Mouse (Mus musculus) forebrain, postnatal 0 days (tissue): ENCODE data around the gene Safb2. TPM values are rescaled to one million over a fixed set of nuclear protein-coding genes. Genes with fewer than 3 reads are reported as not detected.

Source experiments
- ATAC-seq: fragments of 200-750 bp; cut with Nextera tagmentation; 2 replicates; pipeline ENCODE4 v1.8.0; 2017; ENCODE audit warnings: mild to moderate bottlenecking, moderate library complexity
- DNase-seq: peaks from one replicate; pipeline ENCODE4 v3.0.0-alpha.2; 2015
- H3K27ac ChIP-seq: fragments of 300-500 bp; sonication (generic); 2 replicates; pipeline ENCODE4 v1.5.1; 2014; ENCODE audit warnings: low read depth, mild to moderate bottlenecking, antibody characterized with exemption, low read length, moderate library complexity, mixed read lengths
- H3K27me3 ChIP-seq: fragments of 300-500 bp; sonication (generic); 2 replicates; pipeline ENCODE4 v1.6.1; 2014; ENCODE audit warnings: mild to moderate bottlenecking, low read length, mixed read lengths; ENCODE audit not compliant: insufficient read depth
- H3K36me3 ChIP-seq: fragments of 300-500 bp; sonication (generic); 2 replicates; pipeline ENCODE4 v1.6.1; 2014; ENCODE audit warnings: mild to moderate bottlenecking, moderate library complexity; ENCODE audit not compliant: insufficient read depth
- H3K4me1 ChIP-seq: fragments of 300-500 bp; sonication (generic); 2 replicates; pipeline ENCODE4 v1.6.1; 2014; ENCODE audit warnings: antibody characterized with exemption; ENCODE audit not compliant: insufficient read depth
- H3K4me2 ChIP-seq: fragments of 300-500 bp; sonication (generic); 2 replicates; pipeline ENCODE4 v1.6.1; 2014; ENCODE audit warnings: low read depth, mild to moderate bottlenecking, moderate library complexity
- H3K4me3 ChIP-seq: fragments of 300-500 bp; sonication (generic); 2 replicates; pipeline ENCODE4 v1.5.1; 2014; ENCODE audit warnings: low read depth, low read length, mixed read lengths
- H3K9ac ChIP-seq: fragments of 300-500 bp; sonication (generic); 2 replicates; pipeline ENCODE4 v1.6.1; 2014; ENCODE audit warnings: mild to moderate bottlenecking
- H3K9me3 ChIP-seq: fragments of 300-500 bp; sonication (generic); 2 replicates; pipeline ENCODE4 v1.6.1; 2016; ENCODE audit warnings: low read length
- CTCF ChIP-seq: sonication (generic); IDR thresholded peaks from 2 replicates; pipeline ENCODE4 v1.5.1; 2016; ENCODE audit warnings: antibody characterized with exemption, control low read depth, low read depth
- WGBS: fragments of 180-500 bp; shearing (Covaris S2); extraction: QIAGEN DNeasy Blood & Tissue Kit; methylation state at CpG from one replicate; pipeline ENCODE4 v1.1.7; 2014; 5-methylcytosine and 5-hydroxymethylcytosine counted together
- polyA plus RNA-seq: library from polyadenylated mRNA; unstranded; fragments of >200 nt; fragmentation: Nextera tagmentation; extraction: Ambion mirVana; gene quantifications from 2 replicates; pipeline ENCODE4 v1.2.1, GENCODE M21; 2015
- total RNA-seq: library from RNA; depleted of rRNA; stranded (reverse); fragments of >200 nt; gene quantifications from 2 replicates; pipeline ENCODE4 v1.2.3, GENCODE M21; 2014; rRNA removed

The Safb2 gene
- total and polyA plus RNA-seq, 2 experiments from 2014 or later: 35.1 to 36.7 TPM

DNA sequence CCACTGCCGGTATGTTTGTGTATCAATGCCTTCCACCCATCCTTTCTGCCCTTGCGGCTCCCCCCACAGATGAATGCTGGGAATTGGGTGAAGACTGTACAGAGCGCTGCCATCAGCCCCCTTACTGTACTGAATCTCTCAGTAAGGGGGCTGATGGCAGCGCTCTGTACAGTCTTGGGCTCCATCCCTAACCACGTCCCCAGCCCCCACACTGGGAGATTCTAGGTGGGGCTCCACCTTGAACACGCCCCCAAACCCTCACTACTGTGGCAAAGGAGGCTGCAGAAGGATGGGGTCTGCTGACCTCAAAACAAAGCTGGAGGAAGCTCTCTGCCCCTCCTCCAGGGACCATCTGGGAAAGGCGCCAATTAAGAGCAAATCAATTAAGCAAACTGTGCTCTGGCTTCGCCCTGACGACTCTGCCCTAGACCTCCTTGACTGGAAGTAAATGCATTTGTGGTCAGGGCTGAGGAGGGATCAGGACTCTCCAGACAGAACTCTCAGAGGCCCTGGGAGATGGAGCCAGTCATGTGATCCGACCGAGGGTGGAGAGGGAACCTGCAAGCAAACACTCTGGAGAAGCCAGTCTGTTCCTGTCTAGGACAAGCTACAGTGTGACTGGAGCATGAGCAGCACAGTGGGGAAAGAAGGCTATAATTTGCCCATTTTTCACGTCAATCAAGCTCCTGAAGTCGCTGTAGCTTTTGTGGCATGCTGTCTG lies 68.5 kb downstream of the Safb2 start:
- peak; percentile 93 for ATAC-seq
- H3K27me3 ChIP-seq: no peaks in the 10 kb centered on the region; the same call in 1 of the 2 replicates
- DNase-seq: peak; percentile 69
- H3K27ac ChIP-seq: peak overlapping the region; percentile 85
- WGBS: 7% methylated on average over 13 of the region's 13 CpGs
- H3K4me3 ChIP-seq: no peak overlapping the region
- no peaks in the 10 kb centered on the region for H3K36me3 ChIP-seq
- TF ChIP-seq CTCF: no peak
- peak overlapping the region; percentile 10 for H3K4me2 ChIP-seq
- H3K9me3 ChIP-seq: no peaks in the 10 kb centered on the region
- peaks cover 10% of the 10 kb centered on the region for H3K4me1 ChIP-seq
- H3K9ac ChIP-seq: peak overlapping the region; percentile 25; the same call in 1 of the 2 replicates

DNA sequence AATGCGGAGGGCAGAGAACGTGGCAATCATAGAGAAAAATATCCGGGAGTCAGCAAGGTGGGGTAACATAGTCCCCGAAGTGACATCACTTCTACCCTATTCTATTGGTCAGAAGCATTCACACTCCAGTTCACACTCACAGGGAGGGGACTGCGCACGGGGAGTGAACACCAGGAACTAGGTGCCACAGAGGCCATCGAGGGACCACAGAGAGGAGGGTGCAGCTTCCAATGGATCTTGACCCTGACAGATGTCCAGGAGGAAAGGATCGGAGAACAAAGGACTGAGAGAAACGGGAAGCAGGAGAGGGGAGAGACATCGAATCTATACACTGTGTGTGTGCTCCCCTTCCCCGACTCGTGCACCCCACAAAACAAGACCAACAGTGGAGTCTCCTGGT lies 69.5 kb downstream of the Safb2 start:
- Histone ChIP-seq H3K4me3 (no peak overlapping the region), H3K27ac (peak overlapping the region; percentile 85; the same call in 1 of the 2 replicates), H3K9ac (no peak overlapping the region), H3K36me3 (no peaks in the 10 kb centered on the region), H3K4me1 (peaks cover 10% of the 10 kb centered on the region), H3K27me3 (no peaks in the 10 kb centered on the region; the same call in 1 of the 2 replicates), H3K9me3 (no peaks in the 10 kb centered on the region), H3K4me2 (no peak overlapping the region)
- ATAC-seq (no peak), DNase-seq (no peak)
- no peak for TF ChIP-seq CTCF
- WGBS: 37% methylated on average over 12 of the region's 12 CpGs

DNA sequence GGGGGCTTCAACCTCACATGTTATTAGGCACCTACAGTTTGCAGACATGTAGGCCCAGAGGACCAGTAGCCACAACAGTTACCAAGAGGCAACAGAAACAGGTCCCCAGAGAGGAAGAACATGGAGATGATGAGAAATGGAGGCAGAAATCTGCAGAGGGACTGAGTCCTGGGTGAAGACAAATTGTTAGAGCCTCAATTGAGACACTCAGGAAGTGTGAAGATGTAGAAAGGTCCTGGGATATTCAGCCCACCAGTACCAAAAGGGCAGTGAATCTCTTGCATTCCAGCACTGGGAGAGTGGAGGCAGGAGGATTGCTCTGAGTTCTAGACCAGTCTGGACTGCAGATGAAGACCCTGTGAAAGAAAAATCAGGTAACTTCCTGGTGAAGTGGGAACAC lies 70.1 kb downstream of the Safb2 start:
- no peak for DNase-seq
- Histone ChIP-seq H3K27ac (no peak overlapping the region), H3K4me3 (no peak overlapping the region), H3K9me3 (no peaks in the 10 kb centered on the region), H3K9ac (no peak overlapping the region), H3K4me1 (peaks cover 10% of the 10 kb centered on the region), H3K36me3 (no peaks in the 10 kb centered on the region), H3K27me3 (no peaks in the 10 kb centered on the region; the same call in 1 of the 2 replicates), H3K4me2 (no peak overlapping the region)
- no peak for TF ChIP-seq CTCF
- no peak for ATAC-seq

DNA sequence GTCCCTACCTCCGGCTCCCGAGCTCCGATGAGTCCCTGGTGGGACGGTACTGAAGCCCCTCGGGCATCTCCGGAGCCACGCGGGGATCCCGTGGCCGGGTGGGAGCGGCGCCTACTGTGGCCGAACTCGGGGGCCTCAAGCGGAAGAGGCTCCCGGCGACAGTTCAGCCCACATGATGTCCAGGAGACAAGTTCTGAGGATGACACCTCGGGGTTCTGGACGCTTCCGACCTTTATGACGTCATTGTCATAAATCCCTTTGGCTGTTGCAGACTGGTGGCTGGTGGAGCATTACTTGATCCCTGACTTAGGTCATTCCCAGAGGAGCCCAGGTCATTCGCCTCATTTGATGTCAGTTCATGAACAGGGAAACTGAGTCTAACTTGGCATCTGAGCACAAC lies 72.1 kb downstream of the Safb2 start, which contains the start of gene Znrf4:
Gene Znrf4 (minus strand): TSS at position 122 of the 400 bp plus-strand sequence.
- peak within 1 kb of the TSS; percentile 31; the same call in 1 of the 2 replicates for H3K9ac ChIP-seq
- peak within 1 kb of the TSS; percentile 19 for H3K4me3 ChIP-seq
- peak within 1 kb of the TSS; percentile 41 for H3K4me2 ChIP-seq
- TF ChIP-seq CTCF: no peak
- 74% methylated on average over 22 of the region's 22 CpGs for WGBS
- H3K4me1 ChIP-seq: peaks cover 17% of the 10 kb centered on the region
- ATAC-seq (no peak), DNase-seq (no peak)
- no peaks in the 10 kb centered on the region for H3K9me3 ChIP-seq
- no peaks in the 10 kb centered on the region; the same call in 1 of the 2 replicates for H3K27me3 ChIP-seq
- H3K27ac ChIP-seq: no peak within 1 kb of the TSS
- no peaks in the 10 kb centered on the region for H3K36me3 ChIP-seq

DNA sequence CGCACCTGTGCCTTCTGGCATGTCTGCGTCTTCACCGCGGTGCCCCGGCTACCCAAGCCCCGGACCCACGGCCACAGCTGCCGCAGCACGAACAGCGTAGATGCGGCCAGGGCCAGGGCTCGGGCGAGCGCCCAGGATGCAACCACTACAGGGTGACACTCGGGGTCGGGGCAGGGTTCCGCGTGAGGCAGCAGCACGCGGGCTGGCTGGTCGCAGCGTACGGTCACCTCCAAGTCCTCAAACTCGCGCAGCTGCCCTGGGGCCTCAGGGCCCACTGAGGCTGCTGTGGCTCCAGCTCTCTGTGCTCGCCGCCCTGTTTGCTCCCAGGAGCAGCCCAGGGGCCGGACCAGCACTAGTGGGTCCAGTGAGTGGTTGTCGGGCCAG lies 72.7 kb downstream of the Safb2 start:
- no peak for DNase-seq

DNA sequence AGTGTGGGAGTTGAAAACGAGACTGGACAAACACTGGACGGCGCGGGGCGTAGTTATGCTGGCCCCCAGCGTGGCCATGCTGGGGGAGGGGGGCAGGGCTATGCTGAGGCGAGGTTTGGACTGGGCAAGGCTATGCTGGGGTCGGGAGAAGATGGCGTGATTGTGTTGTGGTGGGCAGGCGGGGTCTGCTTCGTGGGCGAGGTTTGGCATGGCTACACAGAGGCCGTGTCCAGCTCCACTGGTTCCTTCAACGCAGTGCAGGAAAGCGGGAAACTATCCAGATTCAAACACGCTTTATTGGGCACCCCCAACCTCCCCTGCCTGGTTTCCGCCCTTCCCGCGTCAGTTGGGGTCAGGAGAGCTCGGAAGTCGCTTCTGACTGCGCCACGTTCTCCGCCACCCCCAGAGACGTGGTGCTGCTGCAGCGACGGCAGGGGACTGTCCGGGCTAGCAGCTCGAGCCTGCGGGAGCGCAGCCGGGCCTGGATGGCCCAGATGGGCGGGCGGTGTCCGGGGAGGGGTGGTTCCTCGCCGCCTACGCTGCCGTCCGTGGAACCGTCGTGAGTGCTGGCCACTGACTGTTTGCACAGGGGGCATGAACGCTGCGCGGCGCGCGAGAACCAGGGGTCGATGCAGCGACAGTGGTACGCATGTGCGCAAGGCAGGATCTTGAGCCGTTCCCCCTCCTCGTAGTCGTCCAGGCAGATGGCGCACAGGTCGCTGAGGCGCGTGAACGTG lies 73.2 kb downstream of the Safb2 start:
- no peak overlapping the region for H3K27ac ChIP-seq
- no peaks in the 10 kb centered on the region for H3K9me3 ChIP-seq
- peak overlapping the region; percentile 41 for H3K4me2 ChIP-seq
- DNase-seq: no peak
- H3K27me3 ChIP-seq: no peaks in the 10 kb centered on the region; the same call in 1 of the 2 replicates
- WGBS: 10% methylated on average over 59 of the region's 60 CpGs
- no peaks in the 10 kb centered on the region for H3K36me3 ChIP-seq
- H3K9ac ChIP-seq: peak overlapping the region; percentile 31; the same call in 1 of the 2 replicates
- peaks cover 17% of the 10 kb centered on the region for H3K4me1 ChIP-seq
- no peak for ATAC-seq
- no peak; the same call in 1 of the 2 replicates for TF ChIP-seq CTCF
- H3K4me3 ChIP-seq: peak overlapping the region; percentile 19

More for the DNA sequence above, 72.7 kb downstream of the Safb2 start:
- no peaks in the 10 kb centered on the region for H3K9me3 ChIP-seq
- no peak for ATAC-seq
- TF ChIP-seq CTCF: no peak; the same call in 1 of the 2 replicates
- H3K36me3 ChIP-seq: no peaks in the 10 kb centered on the region
- H3K4me2 ChIP-seq: peak overlapping the region; percentile 41
- no peak overlapping the region for H3K27ac ChIP-seq
- H3K27me3 ChIP-seq: no peaks in the 10 kb centered on the region; the same call in 1 of the 2 replicates
- 0 out of 2 replicates have a peak overlapping the region, but pooled peaks have one; percentile 31 for H3K9ac ChIP-seq
- peaks cover 17% of the 10 kb centered on the region for H3K4me1 ChIP-seq
- peak overlapping the region; percentile 19 for H3K4me3 ChIP-seq
- WGBS: 29% methylated on average over 28 of the region's 29 CpGs

Other genes with a start within 250 kb of the Safb2 start
- 568 and 711 TPM in 2 replicates for gene Ptprs, start 108.1 kb downstream of the Safb2 start, total RNA-seq
- gene Ptprs, start 108.1 kb downstream of the Safb2 start, polyA plus RNA-seq: 196 and 250 TPM in 2 replicates
- not detected in 2 replicates for gene Znrf4, start 72.2 kb downstream of the Safb2 start, total RNA-seq
- 0.13 and 0.16 TPM in 2 replicates for gene Znrf4, start 72.2 kb downstream of the Safb2 start, polyA plus RNA-seq
- gene Gm20219, start 30.2 kb downstream of the Safb2 start, total RNA-seq: 0.33 TPM in 1 of 2 replicates, not detected in the other
- 0.29 and 0.40 TPM in 2 replicates for gene Gm20219, start 30.2 kb downstream of the Safb2 start, polyA plus RNA-seq
- 56.0 and 71.7 TPM in 2 replicates for gene Safb, start 240 bp upstream of the Safb2 start, total RNA-seq
- 61.8 and 82.8 TPM in 2 replicates for gene Safb, start 240 bp upstream of the Safb2 start, polyA plus RNA-seq
- 66.0 and 124 TPM in 2 replicates for gene 2410015M20Rik, start 25.2 kb upstream of the Safb2 start, total RNA-seq
- 208 and 263 TPM in 2 replicates for gene 2410015M20Rik, start 25.2 kb upstream of the Safb2 start, polyA plus RNA-seq
- 807 and 1,399 TPM in 2 replicates for gene Rpl36, start 28.8 kb upstream of the Safb2 start, total RNA-seq
- 1,145 and 1,575 TPM in 2 replicates for gene Rpl36, start 28.8 kb upstream of the Safb2 start, polyA plus RNA-seq
- 64.9 and 76.3 TPM in 2 replicates for gene Lonp1, start 42.3 kb upstream of the Safb2 start, total RNA-seq
- 34.2 and 38.2 TPM in 2 replicates for gene Lonp1, start 42.3 kb upstream of the Safb2 start, polyA plus RNA-seq
- 0.81 and 1.5 TPM in 2 replicates for gene Catsperd, start 43.6 kb upstream of the Safb2 start, total RNA-seq
- gene Catsperd, start 43.6 kb upstream of the Safb2 start, polyA plus RNA-seq: 0.94 and 1.2 TPM in 2 replicates
- 104 and 115 TPM in 2 replicates for gene Ranbp3, start 88.7 kb upstream of the Safb2 start, total RNA-seq
- 98.2 and 100 TPM in 2 replicates for gene Ranbp3, start 88.7 kb upstream of the Safb2 start, polyA plus RNA-seq
- gene Ndufa11, start 133.2 kb upstream of the Safb2 start, total RNA-seq: 191 TPM in 2 replicates
- gene Ndufa11, start 133.2 kb upstream of the Safb2 start, polyA plus RNA-seq: 576 and 730 TPM in 2 replicates
- gene Vmac, start 133.4 kb upstream of the Safb2 start, total RNA-seq: 23.2 and 33.7 TPM in 2 replicates
- gene Vmac, start 133.4 kb upstream of the Safb2 start, polyA plus RNA-seq: 24.3 and 26.9 TPM in 2 replicates
- gene Nrtn, start 172.9 kb upstream of the Safb2 start, total RNA-seq: 1.9 and 5.4 TPM in 2 replicates
- gene Nrtn, start 172.9 kb upstream of the Safb2 start, polyA plus RNA-seq: 2.7 and 2.8 TPM in 2 replicates
- gene Dus3l, start 180.2 kb upstream of the Safb2 start, total RNA-seq: 75.1 and 75.3 TPM in 2 replicates
- gene Dus3l, start 180.2 kb upstream of the Safb2 start, polyA plus RNA-seq: 70.4 and 79.9 TPM in 2 replicates
- 0.69 and 0.71 TPM in 2 replicates for gene Prr22, start 185.7 kb upstream of the Safb2 start, total RNA-seq
- gene Prr22, start 185.7 kb upstream of the Safb2 start, polyA plus RNA-seq: 0.14 and 0.25 TPM in 2 replicates
- gene Rfx2, start 246.4 kb upstream of the Safb2 start, total RNA-seq: 2.4 and 3.6 TPM in 2 replicates
- gene Rfx2, start 246.4 kb upstream of the Safb2 start, polyA plus RNA-seq: 2.2 and 3.4 TPM in 2 replicates